Mouse (Mus musculus) E14TG2a.4 (cell line): ENCODE results near the gene Tnni3k.

Source experiments
- H3K27me3 ChIP-seq: 2 replicates; pipeline ENCODE4 v1.6.1; 2014; ENCODE audit warnings: low read length, control low read depth; ENCODE audit not compliant: insufficient read depth
- H3K36me3 ChIP-seq: 2 replicates; pipeline ENCODE4 v1.6.1; 2014; ENCODE audit warnings: low read length, control low read depth; ENCODE audit not compliant: insufficient read depth
- H3K4me1 ChIP-seq: replicated peaks from 2 replicates; pipeline ENCODE4 v1.6.1; 2014; ENCODE audit warnings: low read depth, low read length, control low read depth
- H3K4me3 ChIP-seq: replicated peaks from 2 replicates; pipeline ENCODE4 v1.5.1; 2014; ENCODE audit warnings: mild to moderate bottlenecking, low read length
- H3K9me3 ChIP-seq: 2 replicates; pipeline ENCODE4 v1.6.1; 2014; ENCODE audit warnings: low read length, control low read depth
- CTCF ChIP-seq: conservative IDR thresholded peaks from 2 replicates; pipeline ENCODE4 v1.5.1; 2014; ENCODE audit warnings: low read length
- NANOG ChIP-seq: IDR thresholded peaks from 2 replicates; pipeline ENCODE4 v1.6.1; 2014; ENCODE audit warnings: borderline replicate concordance, low read length, mixed read lengths
- POU5F1 ChIP-seq: IDR thresholded peaks from 2 replicates; pipeline ENCODE4 v1.6.1; 2014; ENCODE audit warnings: low read length, borderline replicate concordance

The Tnni3k gene

DNA sequence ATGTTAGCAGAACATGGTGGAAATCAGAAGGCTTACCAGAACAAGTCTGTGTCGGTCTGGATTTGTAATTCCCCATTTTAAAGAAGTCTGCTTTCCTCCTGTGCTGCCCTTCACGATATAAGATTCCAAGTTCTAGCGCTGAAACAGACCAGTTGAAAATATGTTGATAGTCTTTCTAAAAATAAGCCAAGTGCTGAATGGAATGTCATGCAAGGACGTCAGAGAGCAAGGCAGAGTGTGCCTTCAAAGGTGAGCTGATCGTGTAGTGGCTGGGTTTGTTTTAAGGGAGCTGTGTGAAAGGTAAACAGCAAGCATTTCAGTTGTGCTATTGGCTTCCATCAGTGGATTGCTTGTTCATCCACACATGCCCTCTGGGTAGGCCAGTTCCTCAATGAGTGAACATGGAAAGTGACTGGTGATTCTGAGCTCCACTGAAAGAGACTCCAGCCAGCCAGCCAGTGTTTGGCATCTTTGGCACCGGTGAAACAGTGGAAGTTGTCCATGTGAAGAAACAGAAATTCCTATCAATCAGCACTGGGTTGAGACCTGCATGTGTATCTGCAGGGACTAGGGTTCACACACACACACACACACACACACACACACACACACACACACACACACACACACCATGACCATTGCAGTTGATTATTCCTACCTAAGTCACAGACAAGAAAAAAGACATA, at the start of gene Tnni3k:
Gene Tnni3k (minus strand): TSS at position 177 of the 686 bp plus-strand sequence.
- Histone ChIP-seq H3K9me3 (no peaks in the 10 kb centered on the region), H3K36me3 (no peaks in the 10 kb centered on the region), H3K27me3 (no peaks in the 10 kb centered on the region), H3K4me3 (no peak within 1 kb of the TSS), H3K4me1 (no peaks in the 10 kb centered on the region)
- TF ChIP-seq NANOG, result no peak

DNA sequence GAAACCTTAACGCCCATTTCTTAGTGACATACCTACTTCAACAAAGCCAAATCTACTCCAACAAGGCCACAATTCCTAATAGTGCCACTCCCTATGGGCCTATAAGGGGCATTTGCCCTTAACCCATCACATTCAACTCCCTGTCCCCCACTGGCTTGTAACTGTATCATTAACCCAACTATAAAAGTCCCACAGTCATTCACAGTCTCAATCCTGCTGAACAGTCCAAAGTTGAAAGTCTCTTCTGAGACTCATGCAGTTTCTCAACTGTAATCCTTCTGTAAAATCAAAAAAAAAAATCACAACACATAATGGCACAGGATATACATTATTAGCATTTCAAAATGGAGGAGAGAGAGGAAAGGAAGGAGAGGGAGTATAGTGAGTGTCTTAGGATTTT, 44.1 kb upstream of the Tnni3k start:
- H3K36me3 ChIP-seq, result no peaks in the 10 kb centered on the region
- H3K27me3 ChIP-seq, result no peaks in the 10 kb centered on the region
- TF ChIP-seq NANOG (no peak), CTCF (no peak), POU5F1 (no peak)
- no peaks in the 10 kb centered on the region for H3K9me3 ChIP-seq
- H3K4me3 ChIP-seq, result no peak overlapping the region
- H3K4me1 ChIP-seq, result no peaks in the 10 kb centered on the region

DNA sequence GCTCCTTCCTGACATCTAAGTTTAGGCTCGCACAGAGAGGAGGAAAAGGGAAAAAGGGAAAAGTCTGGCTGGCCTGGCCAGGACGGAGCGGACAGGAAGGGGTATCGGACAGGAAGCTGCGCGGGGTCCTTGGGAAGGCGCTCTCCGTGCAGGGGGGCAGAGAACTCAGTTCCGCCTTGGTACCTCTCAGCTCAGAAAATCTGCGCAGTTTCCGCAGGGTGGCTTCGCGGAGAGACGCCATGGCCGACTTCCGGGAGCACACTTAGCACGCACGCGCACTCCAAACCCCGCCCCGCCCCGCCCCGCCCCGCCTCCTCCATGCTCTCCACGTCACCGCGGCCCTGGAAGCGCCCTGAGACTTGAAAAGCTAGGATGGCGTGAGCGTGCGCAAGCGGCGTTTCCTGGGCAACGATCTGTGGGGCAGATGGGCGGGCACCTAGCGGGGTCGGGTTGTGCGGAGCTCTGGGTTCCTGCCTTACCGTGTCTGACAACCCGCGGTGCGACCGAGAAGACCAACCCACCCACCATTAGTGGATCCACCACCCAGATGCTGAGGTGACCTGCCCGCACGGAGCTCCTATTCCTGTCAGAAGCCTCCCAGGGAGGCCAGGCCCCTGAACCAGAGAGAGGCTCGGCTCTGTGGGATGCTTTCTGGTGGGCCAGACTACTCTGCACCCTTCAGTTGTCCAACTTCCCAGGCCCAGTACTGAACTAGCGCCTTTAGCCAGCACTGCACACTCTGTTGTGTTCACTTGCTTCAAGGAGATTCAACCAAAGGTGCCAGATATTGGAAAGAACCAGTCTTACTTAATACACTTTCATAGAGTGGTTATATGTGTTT, 38.1 kb upstream of the Tnni3k start, which contains the start of the genes Fpgt and Lrriq3:
Gene Fpgt (minus strand): TSS at position 288 of the 841 bp plus-strand sequence.
Gene Lrriq3 (plus strand): TSS at position 319 of the 841 bp plus-strand sequence.
- Histone ChIP-seq H3K27me3 (no peaks in the 10 kb centered on the region), H3K9me3 (no peaks in the 10 kb centered on the region), H3K4me3 (peak within 1 kb of the TSS; percentile 84), H3K36me3 (no peaks in the 10 kb centered on the region), H3K4me1 (no peaks in the 10 kb centered on the region)
- TF ChIP-seq CTCF, result no peak
- no peak for TF ChIP-seq NANOG
- TF ChIP-seq POU5F1, result no peak

DNA sequence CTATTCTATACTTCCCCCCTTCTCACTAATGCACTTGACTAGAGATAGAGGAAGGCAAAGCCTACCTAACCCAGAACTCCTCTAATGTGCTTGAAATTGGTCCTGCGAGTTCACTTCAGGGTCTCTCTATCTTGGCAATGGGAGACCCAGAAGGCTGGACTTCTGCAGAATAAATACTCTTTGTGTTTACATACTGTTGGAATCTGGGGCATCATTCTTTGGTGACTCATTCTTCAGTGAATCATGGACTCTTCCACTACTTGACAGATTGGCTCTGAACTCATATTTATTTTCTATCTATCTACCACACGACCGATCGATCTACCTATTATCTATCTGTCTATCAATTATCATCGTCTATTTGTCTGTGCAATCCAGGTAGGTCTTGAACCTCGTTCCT, 36.9 kb upstream of the Tnni3k start:
- no peaks in the 10 kb centered on the region for H3K27me3 ChIP-seq
- H3K4me3 ChIP-seq, result peak overlapping the region; percentile 84; the same call in 1 of the 2 replicates
- no peaks in the 10 kb centered on the region for H3K4me1 ChIP-seq
- no peak for TF ChIP-seq NANOG
- no peak for TF ChIP-seq POU5F1
- no peak for TF ChIP-seq CTCF
- peaks cover 8% of the 10 kb centered on the region for H3K36me3 ChIP-seq
- H3K9me3 ChIP-seq, result no peaks in the 10 kb centered on the region

DNA sequence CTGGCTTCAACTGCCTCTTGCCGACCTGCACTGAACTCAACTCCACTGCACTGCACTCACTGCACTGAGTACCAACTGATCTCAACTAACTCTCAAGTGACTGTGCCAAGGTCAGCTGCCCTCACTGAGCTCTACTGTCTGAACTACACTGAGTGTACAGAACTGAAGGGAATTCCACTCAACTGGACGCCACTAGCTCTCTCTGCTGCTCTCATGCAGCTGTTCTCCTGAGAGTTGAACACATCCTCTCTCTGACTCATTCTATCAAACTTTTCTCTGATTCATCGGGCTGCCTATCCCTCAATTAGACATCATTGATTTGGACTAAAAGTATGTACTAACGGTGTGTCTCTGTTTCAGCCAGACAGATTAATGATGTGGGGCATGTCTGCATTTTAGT, 22.7 kb upstream of the Tnni3k start:
- Histone ChIP-seq H3K4me3 (no peak overlapping the region), H3K27me3 (no peaks in the 10 kb centered on the region), H3K36me3 (no peaks in the 10 kb centered on the region), H3K9me3 (no peaks in the 10 kb centered on the region), H3K4me1 (no peaks in the 10 kb centered on the region)
- TF ChIP-seq POU5F1, result no peak
- TF ChIP-seq CTCF, result no peak
- TF ChIP-seq NANOG, result no peak

DNA sequence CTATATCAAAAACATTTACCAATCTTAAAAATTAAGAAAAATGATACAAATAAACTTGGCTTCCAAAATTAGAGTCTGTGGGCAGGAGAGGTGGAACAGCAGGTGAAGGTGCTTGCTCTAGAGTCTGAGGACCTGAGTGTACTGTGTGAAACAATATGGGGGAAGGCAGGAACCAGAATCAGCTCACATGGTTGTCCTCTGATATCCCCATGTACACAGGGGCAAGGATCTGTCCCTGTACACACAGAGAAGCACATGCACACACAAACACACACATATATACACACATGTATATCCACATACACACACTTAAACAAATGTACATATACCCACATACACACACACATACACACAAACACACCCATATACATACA, 4.2 kb upstream of the Tnni3k start:
- H3K27me3 ChIP-seq, result no peaks in the 10 kb centered on the region
- TF ChIP-seq POU5F1, result no peak
- no peak for TF ChIP-seq CTCF
- no peak for TF ChIP-seq NANOG
- no peaks in the 10 kb centered on the region for H3K4me1 ChIP-seq
- no peak overlapping the region for H3K4me3 ChIP-seq
- H3K9me3 ChIP-seq, result no peaks in the 10 kb centered on the region
- no peaks in the 10 kb centered on the region for H3K36me3 ChIP-seq

DNA sequence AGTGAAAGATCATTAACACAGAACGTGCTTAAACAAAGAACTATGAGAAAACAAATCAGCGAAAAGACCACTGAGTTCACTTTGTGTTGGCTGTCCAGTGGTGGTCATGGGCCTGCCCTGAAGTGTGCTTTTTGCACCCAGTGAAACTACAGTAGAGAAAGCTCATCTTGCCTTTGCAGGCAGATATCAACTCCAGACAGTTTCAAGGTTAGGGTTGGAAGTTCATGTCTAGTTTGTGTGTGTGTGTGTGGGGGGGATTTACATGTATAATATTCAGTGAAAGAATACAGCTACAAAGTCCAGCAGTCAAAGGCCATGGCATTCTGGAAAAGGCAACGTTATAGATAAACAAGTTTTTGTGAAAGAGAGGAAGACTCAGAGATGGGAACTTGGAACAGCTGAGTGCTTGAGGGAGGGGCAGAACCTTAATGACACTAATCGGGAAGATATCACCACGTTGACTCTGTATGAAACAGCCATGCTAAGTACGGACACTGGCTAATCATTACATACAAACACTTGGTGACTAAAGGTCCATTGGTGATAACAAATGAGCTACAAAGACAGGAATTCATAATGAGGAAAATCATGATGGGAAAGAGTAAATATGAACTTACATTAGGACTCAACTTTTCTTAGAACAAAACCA, 3.7 kb upstream of the Tnni3k start:
- TF ChIP-seq POU5F1 (no peak), CTCF (no peak), NANOG (no peak)
- Histone ChIP-seq H3K27me3 (no peaks in the 10 kb centered on the region), H3K4me1 (no peaks in the 10 kb centered on the region), H3K9me3 (no peaks in the 10 kb centered on the region), H3K4me3 (no peak overlapping the region), H3K36me3 (no peaks in the 10 kb centered on the region)

DNA sequence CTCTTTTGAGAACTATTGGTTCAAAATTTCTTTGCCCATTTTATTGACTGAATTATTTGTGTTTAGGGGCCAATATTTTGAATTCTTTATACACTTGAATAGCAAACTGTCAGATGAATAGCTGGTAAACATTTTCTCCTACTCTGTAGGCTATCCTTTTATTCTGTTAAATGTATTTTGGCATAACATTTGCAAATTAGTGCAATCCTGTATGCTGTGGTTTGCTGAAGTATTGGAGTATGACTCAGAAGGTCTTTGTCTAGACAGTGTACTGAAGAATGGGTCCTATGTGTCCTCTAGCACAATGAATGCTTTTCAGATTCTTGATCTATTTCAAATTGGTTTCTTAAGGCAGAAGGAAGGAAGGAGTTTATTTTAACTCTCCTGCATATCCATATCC, 2.4 kb upstream of the Tnni3k start:
- no peaks in the 10 kb centered on the region for H3K36me3 ChIP-seq
- H3K9me3 ChIP-seq, result no peaks in the 10 kb centered on the region
- H3K4me1 ChIP-seq, result no peaks in the 10 kb centered on the region
- TF ChIP-seq NANOG (no peak), POU5F1 (no peak), CTCF (no peak)
- no peaks in the 10 kb centered on the region for H3K27me3 ChIP-seq
- H3K4me3 ChIP-seq, result no peak overlapping the region
